Mouse (Mus musculus) MEL (cell line): Measurements from ENCODE around the gene Acin1. TPM values are rescaled to one million over a fixed set of nuclear protein-coding genes. Genes with fewer than 3 reads are reported as not detected.
A peak's percentile ranks its signal among the peaks of the same experiment; 100 is the strongest.

ENCODE experiments used
- DNase-seq: peaks from one replicate; pipeline ENCODE4 v3.0.0; 2011; ENCODE audit warnings: low read depth, low spot score
- H3K27ac ChIP-seq: 2 replicates; pipeline ENCODE4 v1.5.1; 2012; ENCODE audit warnings: low read depth, mild to moderate bottlenecking, control low read depth, low read length, moderate library complexity; ENCODE audit not compliant: control insufficient read depth
- H3K27me3 ChIP-seq, 2 experiments: fragments of 150-350 bp in 1 of 2; sonication (generic) in 1 of 2; 2 replicates each; pipeline ENCODE4 v1.6.1; 2012; ENCODE audit warnings: low read length in 2 of 2, mild to moderate bottlenecking in 2 of 2, improper control_type of control experiment in 1 of 2, moderate library complexity in 1 of 2; ENCODE audit not compliant: insufficient read depth in 2 of 2, control insufficient read depth in 1 of 2
- H3K36me3 ChIP-seq, 2 experiments: 2 replicates each; pipeline ENCODE4 v1.6.1; 2012 to 2014; ENCODE audit warnings: low read length in 2 of 2, improper control_type of control experiment in 1 of 2, inconsistent platforms in 1 of 2, mild to moderate bottlenecking in 1 of 2; ENCODE audit not compliant: insufficient read depth in 2 of 2, control insufficient read depth in 1 of 2
- H3K4me1 ChIP-seq, 2 experiments: fragments of 150-350 bp in 1 of 2; sonication (generic) in 1 of 2; 2 replicates each; pipeline ENCODE4 v1.6.1; 2012; ENCODE audit warnings: low read length in 2 of 2, improper control_type of control experiment in 1 of 2, mild to moderate bottlenecking in 1 of 2; ENCODE audit not compliant: insufficient read depth in 2 of 2, control insufficient read depth in 1 of 2
- H3K4me3 ChIP-seq, 2 experiments: fragments of 150-350 bp in 1 of 2; sonication (generic) in 1 of 2; 2 replicates each; pipeline ENCODE4 v1.5.1; 2012; ENCODE audit warnings: low read depth in 2 of 2, low read length in 2 of 2, mild to moderate bottlenecking in 2 of 2, moderate library complexity in 2 of 2, control low read depth in 1 of 2, improper control_type of control experiment in 1 of 2; ENCODE audit not compliant: control insufficient read depth in 1 of 2, insufficient read depth in 1 of 2
- H3K79me2 ChIP-seq: 2 replicates; pipeline ENCODE4 v1.6.1; 2012; ENCODE audit warnings: mild to moderate bottlenecking, low read length, moderate library complexity; ENCODE audit not compliant: control insufficient read depth, poor library complexity, insufficient read depth
- H3K9ac ChIP-seq: 2 replicates; pipeline ENCODE4 v1.6.1; 2012; ENCODE audit warnings: low read depth, mild to moderate bottlenecking, control low read depth, low read length, moderate library complexity; ENCODE audit not compliant: control insufficient read depth, poor library complexity, severe bottlenecking
- H3K9me3 ChIP-seq: fragments of 150-350 bp; sonication (generic); replicated peaks from 2 replicates; pipeline ENCODE4 v1.6.1; 2012; ENCODE audit warnings: mild to moderate bottlenecking, low read length, improper control_type of control experiment, moderate library complexity; ENCODE audit not compliant: insufficient read depth
- BHLHE40 ChIP-seq: IDR thresholded peaks from 2 replicates; pipeline ENCODE4 v1.6.1; 2012; ENCODE audit warnings: low read depth, mild to moderate bottlenecking, inconsistent platforms, low read length, improper control_type of control experiment, borderline replicate concordance
- CHD1 ChIP-seq: IDR thresholded peaks from 2 replicates; pipeline ENCODE4 v1.6.1; 2012; ENCODE audit warnings: low read depth, mild to moderate bottlenecking, inconsistent platforms, low read length, improper control_type of control experiment
- CHD2 ChIP-seq: IDR thresholded peaks from 2 replicates; pipeline ENCODE4 v1.6.1; 2011; ENCODE audit warnings: low read length, improper control_type of control experiment
- CTCF ChIP-seq, 3 experiments: IDR thresholded peaks in 2 of 3; conservative IDR thresholded peaks in 1 of 3; 2 replicates each; pipeline ENCODE4 v1.5.1; 2011 to 2012; ENCODE audit warnings: low read length in 3 of 3, low read depth in 2 of 3, mild to moderate bottlenecking in 2 of 3, improper control_type of control experiment in 1 of 3, inconsistent platforms in 1 of 3, mixed read lengths in 1 of 3, moderate library complexity in 1 of 3; ENCODE audit not compliant: control insufficient read depth in 1 of 3, insufficient read depth in 1 of 3, poor library complexity in 1 of 3, severe bottlenecking in 1 of 3
- E2F4 ChIP-seq: IDR thresholded peaks from 2 replicates; pipeline ENCODE4 v1.6.1; 2011; ENCODE audit warnings: low read depth, low read length, improper control_type of control experiment, borderline replicate concordance
- EP300 ChIP-seq, 2 experiments: IDR thresholded peaks; 2 replicates each; pipeline ENCODE4 v1.6.1; 2011; ENCODE audit warnings: improper control_type of control experiment in 2 of 2, low read length in 2 of 2, low read depth in 1 of 2, mild to moderate bottlenecking in 1 of 2
- ETS1 ChIP-seq: IDR thresholded peaks from 2 replicates; pipeline ENCODE4 v1.6.1; 2012; ENCODE audit warnings: low read depth, mild to moderate bottlenecking, inconsistent platforms, low read length, improper control_type of control experiment, moderate library complexity
- HCFC1 ChIP-seq: IDR thresholded peaks from 2 replicates; pipeline ENCODE4 v1.6.1; 2012; ENCODE audit warnings: low read depth, mild to moderate bottlenecking, inconsistent platforms, low read length, improper control_type of control experiment, moderate library complexity
- JUND ChIP-seq: IDR thresholded peaks from 2 replicates; pipeline ENCODE4 v1.6.1; 2011; ENCODE audit warnings: low read depth, mild to moderate bottlenecking, improper control_type of control experiment, low read length
- KAT2A ChIP-seq: conservative IDR thresholded peaks from 2 replicates; pipeline ENCODE4 v1.6.1; 2012; ENCODE audit warnings: low read depth, low read length, improper control_type of control experiment, inconsistent platforms
- MAX ChIP-seq: IDR thresholded peaks from 2 replicates; pipeline ENCODE4 v1.6.1; 2011; ENCODE audit warnings: low read length, improper control_type of control experiment
- MAZ ChIP-seq: IDR thresholded peaks from 2 replicates; pipeline ENCODE4 v1.6.1; 2012; ENCODE audit warnings: low read depth, mild to moderate bottlenecking, inconsistent platforms, low read length, improper control_type of control experiment
- MEF2A ChIP-seq: IDR thresholded peaks from 2 replicates; pipeline ENCODE4 v1.6.1; 2014; ENCODE audit warnings: low read depth, mild to moderate bottlenecking, inconsistent platforms, low read length, improper control_type of control experiment; ENCODE audit not compliant: poor library complexity, insufficient replicate concordance, severe bottlenecking; ENCODE audit errors: extremely low read depth
- MXI1 ChIP-seq: IDR thresholded peaks from 2 replicates; pipeline ENCODE4 v1.6.1; 2011; ENCODE audit warnings: mild to moderate bottlenecking, low read depth, low read length, improper control_type of control experiment
- MYB ChIP-seq: IDR thresholded peaks from 2 replicates; pipeline ENCODE4 v1.6.1; 2011; ENCODE audit warnings: mild to moderate bottlenecking, low read depth, low read length, improper control_type of control experiment
- MYC ChIP-seq: IDR thresholded peaks from 2 replicates; pipeline ENCODE4 v1.6.1; 2011; ENCODE audit warnings: low read depth, mild to moderate bottlenecking, low read length, improper control_type of control experiment, moderate library complexity
- NELFE ChIP-seq: IDR thresholded peaks from 2 replicates; pipeline ENCODE4 v1.6.1; 2011; ENCODE audit warnings: low read depth, low read length, improper control_type of control experiment
- NRF1 ChIP-seq: IDR thresholded peaks from 2 replicates; pipeline ENCODE4 v1.6.1; 2014; ENCODE audit warnings: low read depth, mild to moderate bottlenecking, inconsistent platforms, low read length, improper control_type of control experiment, moderate library complexity; ENCODE audit not compliant: poor library complexity, insufficient read depth, severe bottlenecking
- POLR2AphosphoS5 ChIP-seq: IDR thresholded peaks from 2 replicates; pipeline ENCODE4 v1.6.1; 2012; ENCODE audit warnings: low read depth, borderline replicate concordance, mild to moderate bottlenecking, inconsistent platforms, low read length, moderate library complexity, mixed read lengths
- RAD21 ChIP-seq: IDR thresholded peaks from 2 replicates; pipeline ENCODE4 v1.6.1; 2011; ENCODE audit warnings: mild to moderate bottlenecking, low read depth, low read length, improper control_type of control experiment
- SIN3A ChIP-seq: IDR thresholded peaks from 2 replicates; pipeline ENCODE4 v1.6.1; 2012; ENCODE audit warnings: low read length, improper control_type of control experiment, inconsistent platforms
- SMC3 ChIP-seq: IDR thresholded peaks from 2 replicates; pipeline ENCODE4 v1.6.1; 2011; ENCODE audit warnings: low read depth, low read length, improper control_type of control experiment
- TAL1 ChIP-seq: IDR thresholded peaks from 2 replicates; pipeline ENCODE4 v1.6.1; 2012; ENCODE audit warnings: mild to moderate bottlenecking, inconsistent platforms, low read length, moderate library complexity, mixed read lengths
- TBP ChIP-seq: IDR thresholded peaks from 2 replicates; pipeline ENCODE4 v1.8.0; 2011; ENCODE audit warnings: low read depth, low read length, improper control_type of control experiment
- UBTF ChIP-seq: IDR thresholded peaks from 2 replicates; pipeline ENCODE4 v1.6.1; 2012; ENCODE audit warnings: low read depth, mild to moderate bottlenecking, inconsistent platforms, low read length, improper control_type of control experiment, moderate library complexity, borderline replicate concordance; ENCODE audit not compliant: insufficient read depth
- USF1 ChIP-seq: IDR thresholded peaks from 2 replicates; pipeline ENCODE4 v1.6.1; 2014; ENCODE audit warnings: low read depth, mild to moderate bottlenecking, inconsistent platforms, low read length, improper control_type of control experiment, moderate library complexity
- ZKSCAN1 ChIP-seq: IDR thresholded peaks from 2 replicates; pipeline ENCODE4 v1.6.1; 2012; ENCODE audit warnings: low read depth, mild to moderate bottlenecking, inconsistent platforms, low read length, improper control_type of control experiment, moderate library complexity
- ZMIZ1 ChIP-seq: IDR thresholded peaks from 2 replicates; pipeline ENCODE4 v1.6.1; 2012; ENCODE audit warnings: low read depth, mild to moderate bottlenecking, inconsistent platforms, low read length, improper control_type of control experiment, moderate library complexity
- polyA plus RNA-seq, 2 experiments: library from polyadenylated mRNA; stranded (reverse) in 1 of 2; unstranded in 1 of 2; fragments of >175 nt in 1 of 2; fragments of >200 nt in 1 of 2; gene quantifications; 2 replicates each; pipeline versions ENCODE4 v1.2.1 to v1.2.4; 2012; ENCODE audit warnings: low replicate concordance in 2 of 2, low read depth in 1 of 2; ENCODE audit not compliant: insufficient read length in 2 of 2, insufficient read depth in 1 of 2, missing spikeins in 1 of 2
- total RNA-seq: library from RNA; depleted of rRNA; stranded (reverse); fragments of 300-350 nt; gene quantifications from 2 replicates; pipeline ENCODE4 v1.2.3, GENCODE M21; 2012

The Acin1 gene
- total and polyA plus RNA-seq, 3 experiments = 103 to 248 (median 115) TPM

- TF ChIP-seq CHD2 = no peak
These were observed 38.8 kb downstream of the Acin1 start (continued) for GRCm38 (mm10) chr14:54647900-54648299.

DNA sequence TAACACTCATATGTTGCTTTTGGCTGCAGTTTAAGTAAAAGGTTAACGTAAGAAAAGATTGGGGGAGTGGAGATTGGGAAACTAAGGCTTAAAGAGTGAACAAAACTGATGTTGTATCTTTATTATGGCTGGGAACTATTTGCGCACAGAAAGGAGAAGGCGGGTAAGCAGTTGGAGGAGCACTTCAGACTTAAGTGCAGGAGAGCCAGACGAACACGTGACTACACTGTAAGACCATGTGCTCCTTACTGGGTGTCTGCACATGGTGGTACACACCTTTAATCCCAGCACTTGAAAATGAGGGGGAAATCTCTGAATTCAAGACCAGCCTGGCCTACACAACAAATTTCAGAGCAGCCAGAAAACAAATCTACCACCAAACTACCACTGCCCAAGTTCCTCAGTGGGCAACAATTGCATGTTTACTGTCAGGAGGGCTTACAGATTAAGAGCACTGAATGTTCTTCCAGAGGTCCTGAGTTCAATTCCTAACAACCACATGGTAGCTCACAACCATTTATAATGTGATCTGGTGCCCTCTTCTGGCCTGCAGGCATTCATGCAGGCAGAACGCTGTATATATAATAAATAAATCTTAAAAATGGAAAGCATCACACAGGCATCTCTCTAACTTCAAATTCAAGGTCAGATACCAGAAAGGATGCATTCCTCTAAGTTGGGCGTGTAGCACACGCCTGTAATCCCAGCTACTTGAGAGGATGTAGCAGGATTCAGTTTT is 39.7 kb downstream of the Acin1 start:
- Histone ChIP-seq H3K9ac (no peak overlapping the region), H3K4me3 (no peak overlapping the region), H3K9me3 (no peaks in the 10 kb centered on the region), H3K4me1 (peaks cover 2 to 16% of the 10 kb centered on the region in 2 experiments), H3K27me3 (no peaks in the 10 kb centered on the region), H3K79me2 (peaks cover 10% of the 10 kb centered on the region; the same call in 1 of the 2 replicates), H3K36me3 (peaks cover 12 to 22% of the 10 kb centered on the region in 2 experiments), H3K27ac (no peak overlapping the region)
- no peak for DNase-seq
- TF ChIP-seq CHD1 (no peak), UBTF (no peak), RAD21 (no peak), MEF2A (no peak), MAZ (0 out of 2 replicates have a peak, but pooled peaks have one; percentile 4), NELFE (no peak), NRF1 (no peak), MYB (no peak), MYC (0 out of 2 replicates have a peak, but pooled peaks have one; percentile 56), POLR2AphosphoS5 (no peak), SIN3A (no peak), CTCF (IDR thresholded peaks at IDR 0.05 in 2 of 3, conservative IDR thresholded peaks at IDR 0.05 in 1 of 3; ENCODE audit: control insufficient read depth in 1 of 3, insufficient read depth in 1 of 3, low read depth in 2 of 3, low read length in 3 of 3, poor library complexity in 1 of 3, severe bottlenecking in 1 of 3) (peak; percentile 12 to 26 (median 21); a peak in 2 of 6 replicates)

DNA sequence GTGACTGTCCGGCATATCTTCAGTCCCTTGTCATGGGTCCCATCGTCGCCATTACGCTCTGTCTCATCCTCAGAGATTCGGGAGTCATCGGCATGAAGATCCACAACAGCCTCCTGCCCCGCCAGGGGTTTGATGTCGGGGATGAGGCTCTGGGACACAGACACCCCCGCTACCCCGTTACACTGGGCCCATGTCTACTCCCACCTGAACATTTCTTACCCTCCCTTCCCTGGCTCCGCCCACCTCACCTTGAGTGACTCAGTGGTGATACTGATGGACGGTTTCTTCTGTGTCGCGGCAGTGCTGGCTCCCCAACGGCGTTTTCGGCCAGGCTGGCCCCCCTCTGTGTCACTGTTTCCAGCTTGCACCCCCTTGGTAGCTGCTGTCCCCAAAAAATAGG is 40.3 kb downstream of the Acin1 start:
- H3K27me3 ChIP-seq = no peaks in the 10 kb centered on the region
- no peak overlapping the region for H3K4me3 ChIP-seq
- H3K9me3 ChIP-seq = no peaks in the 10 kb centered on the region
- H3K36me3 ChIP-seq = peaks cover 12 to 16% of the 10 kb centered on the region in 2 experiments; a peak in 3 of 4 replicates
- H3K9ac ChIP-seq = no peak overlapping the region
- H3K79me2 ChIP-seq = peaks cover 10% of the 10 kb centered on the region
- no peak overlapping the region for H3K27ac ChIP-seq
- peaks cover 2 to 15% of the 10 kb centered on the region in 2 experiments; a peak in 3 of 4 replicates for H3K4me1 ChIP-seq
- no peak for DNase-seq
- TF ChIP-seq POLR2AphosphoS5 (no peak), SIN3A (no peak), ZMIZ1 (no peak), MYC (no peak), MAX (no peak), EP300 (IDR thresholded peaks at IDR 0.05; ENCODE audit: low read depth in 1 of 2, low read length in 2 of 2) (no peak), TBP (no peak), BHLHE40 (no peak), CTCF (IDR thresholded peaks at IDR 0.05 in 2 of 3, conservative IDR thresholded peaks at IDR 0.05 in 1 of 3; ENCODE audit: control insufficient read depth in 1 of 3, insufficient read depth in 1 of 3, low read depth in 2 of 3, low read length in 3 of 3, poor library complexity in 1 of 3, severe bottlenecking in 1 of 3) (no peak), HCFC1 (no peak), ZKSCAN1 (no peak), KAT2A (no peak), ETS1 (no peak), TAL1 (no peak), USF1 (no peak), SMC3 (no peak), JUND (no peak), E2F4 (no peak), MXI1 (no peak)
